Mouse (Mus musculus) testis, adult 2 months (tissue): Measurements from ENCODE around the gene Fpgs. TPM values are rescaled to one million over a fixed set of nuclear protein-coding genes. Genes with fewer than 3 reads are reported as not detected.

ENCODE experiments used
- H3K27ac ChIP-seq: fragments of 200-500 bp; 2 replicates; pipeline ENCODE4 v1.5.1; 2012; ENCODE audit warnings: low read depth, low read length; ENCODE audit not compliant: control insufficient read depth, insufficient read depth
- H3K27me3 ChIP-seq: fragments of 200-500 bp; 2 replicates; pipeline ENCODE4 v1.6.1; 2012; ENCODE audit warnings: mild to moderate bottlenecking, low read length, moderate library complexity; ENCODE audit not compliant: control insufficient read depth, insufficient read depth
- H3K36me3 ChIP-seq: fragments of 200-500 bp; 2 replicates; pipeline ENCODE4 v1.6.1; 2012; ENCODE audit warnings: mild to moderate bottlenecking, low read length; ENCODE audit not compliant: control insufficient read depth, insufficient read depth
- H3K4me1 ChIP-seq: fragments of 200-500 bp; 2 replicates; pipeline ENCODE4 v1.6.1; 2012; ENCODE audit warnings: low read length; ENCODE audit not compliant: control insufficient read depth, insufficient read depth
- H3K4me3 ChIP-seq: fragments of 200-500 bp; 2 replicates; pipeline ENCODE4 v1.5.1; 2012; ENCODE audit warnings: low read depth, mild to moderate bottlenecking, low read length, moderate library complexity, mixed read lengths; ENCODE audit not compliant: control insufficient read depth
- CTCF ChIP-seq: fragments of 200-500 bp; IDR thresholded peaks from 2 replicates; pipeline ENCODE4 v1.5.1; 2012; ENCODE audit warnings: low read depth, mild to moderate bottlenecking, inconsistent platforms, low read length, moderate library complexity; ENCODE audit not compliant: control insufficient read depth, insufficient read depth, insufficient replicate concordance
- POLR2A ChIP-seq: fragments of 200-500 bp; IDR thresholded peaks from 2 replicates; pipeline ENCODE4 v1.6.1; 2012; ENCODE audit warnings: low read depth, mild to moderate bottlenecking, inconsistent platforms, low read length, moderate library complexity; ENCODE audit not compliant: control insufficient read depth
- polyA plus RNA-seq: library from polyadenylated mRNA; depleted of rRNA; stranded (reverse); fragments of >200 nt; gene quantifications from 2 replicates; pipeline ENCODE4 v1.2.3, GENCODE M21; 2012

Gene Fpgs
- polyA plus RNA-seq, 1 experiment = 39.4 TPM

DNA sequence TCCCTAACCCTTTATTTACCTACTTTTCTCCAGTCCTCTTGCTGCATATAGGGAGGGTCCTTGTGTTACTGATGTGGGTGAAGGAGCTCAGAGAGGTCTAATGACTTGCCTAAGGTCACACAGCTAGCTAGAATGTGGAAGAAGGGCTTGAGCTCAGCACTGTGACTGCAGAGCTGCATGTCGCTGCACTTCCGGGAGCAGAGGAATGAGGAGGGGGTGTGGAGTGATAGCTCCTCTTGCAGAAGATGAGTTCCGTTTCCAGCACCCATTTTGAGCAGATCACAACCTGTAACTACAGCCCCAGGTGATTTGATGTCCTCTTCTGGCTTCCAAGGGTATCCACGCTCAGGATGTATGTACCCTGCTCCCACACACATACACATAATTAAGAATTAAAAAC is 20.2 kb upstream of the Fpgs start:
- no peak overlapping the region for H3K4me3 ChIP-seq
- no peaks in the 10 kb centered on the region for H3K36me3 ChIP-seq
- H3K4me1 ChIP-seq = peaks cover 6% of the 10 kb centered on the region
- TF ChIP-seq POLR2A (no peak), CTCF (no peak)
- no peaks in the 10 kb centered on the region for H3K27me3 ChIP-seq
- H3K27ac ChIP-seq = no peak overlapping the region

- H3K27me3 ChIP-seq = no peaks in the 10 kb centered on the region
- no peak overlapping the region for H3K4me3 ChIP-seq
- no peaks in the 10 kb centered on the region for H3K36me3 ChIP-seq
- TF ChIP-seq POLR2A (no peak), CTCF (no peak)
- H3K4me1 ChIP-seq = no peaks in the 10 kb centered on the region
- H3K27ac ChIP-seq = no peak overlapping the region
Measured at GRCm38 (mm10) chr2:32722581-32722980, 18.6 kb upstream of the Fpgs start.

- Histone ChIP-seq H3K4me3 (no peak overlapping the region), H3K27ac (no peak overlapping the region), H3K36me3 (no peaks in the 10 kb centered on the region), H3K4me1 (no peaks in the 10 kb centered on the region), H3K27me3 (no peaks in the 10 kb centered on the region)
- TF ChIP-seq CTCF = no peak
- no peak for TF ChIP-seq POLR2A
Measured at GRCm38 (mm10) chr2:32722046-32722445, 18.1 kb upstream of the Fpgs start.

DNA sequence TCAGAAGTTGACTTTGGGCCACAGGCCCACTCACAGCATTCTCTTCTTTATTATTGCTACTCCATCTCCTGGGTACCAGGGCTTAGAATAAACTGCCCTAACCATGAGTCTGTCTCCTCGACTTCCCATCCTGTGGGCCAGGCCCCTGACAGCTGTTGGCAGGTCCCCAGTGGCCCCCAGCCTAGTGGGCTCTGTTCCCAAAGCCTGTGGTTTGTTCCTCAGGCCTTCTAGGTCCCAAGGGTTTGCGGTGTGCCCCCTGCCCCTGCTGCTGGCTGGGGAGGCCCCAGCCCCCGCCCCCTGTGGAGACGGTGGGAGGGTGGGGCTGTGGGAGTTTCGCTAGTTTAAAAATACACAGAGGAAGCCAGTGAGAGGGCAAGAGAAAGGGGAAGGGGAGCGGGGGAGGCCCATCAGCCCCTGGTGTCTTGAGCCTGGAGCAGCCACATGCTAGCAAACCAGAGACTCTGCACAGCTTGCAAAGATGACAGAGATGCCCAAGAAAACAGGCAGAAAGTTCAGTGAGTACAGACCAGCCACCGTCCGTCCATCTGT is 16.8 kb upstream of the Fpgs start, which contains the start of gene Sh2d3c:
Gene Sh2d3c, plus strand, starts transcription at position 375 of the 549 bp plus-strand sequence.
- Histone ChIP-seq H3K36me3 (no peaks in the 10 kb centered on the region), H3K27ac (no peak within 1 kb of the TSS), H3K4me1 (no peaks in the 10 kb centered on the region), H3K27me3 (no peaks in the 10 kb centered on the region), H3K4me3 (no peak within 1 kb of the TSS)
- TF ChIP-seq CTCF (no peak), POLR2A (no peak)

DNA sequence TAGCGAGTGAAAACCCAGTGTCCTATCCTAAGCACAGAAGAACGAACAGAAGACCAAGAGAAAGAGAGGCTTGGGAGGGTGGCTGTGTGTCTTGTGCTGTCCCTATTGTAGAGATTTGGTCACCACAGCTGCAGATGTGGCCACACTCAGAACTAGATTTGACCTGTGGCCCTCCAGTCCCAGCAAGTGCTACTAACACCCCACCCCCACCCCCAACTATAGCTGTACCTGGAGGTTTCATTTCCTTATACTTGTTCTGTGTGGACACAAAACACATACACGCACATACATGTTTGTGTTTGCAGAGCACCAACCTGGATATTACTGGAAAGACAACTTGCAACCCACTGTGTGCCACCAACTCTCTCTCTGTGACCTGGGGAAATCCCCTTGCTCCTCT is 16.1 kb upstream of the Fpgs start:
- Histone ChIP-seq H3K36me3 (no peaks in the 10 kb centered on the region; the same call in 1 of the 2 replicates), H3K27me3 (no peaks in the 10 kb centered on the region), H3K4me1 (no peaks in the 10 kb centered on the region), H3K4me3 (no peak overlapping the region), H3K27ac (no peak overlapping the region)
- no peak for TF ChIP-seq POLR2A
- no peak for TF ChIP-seq CTCF

DNA sequence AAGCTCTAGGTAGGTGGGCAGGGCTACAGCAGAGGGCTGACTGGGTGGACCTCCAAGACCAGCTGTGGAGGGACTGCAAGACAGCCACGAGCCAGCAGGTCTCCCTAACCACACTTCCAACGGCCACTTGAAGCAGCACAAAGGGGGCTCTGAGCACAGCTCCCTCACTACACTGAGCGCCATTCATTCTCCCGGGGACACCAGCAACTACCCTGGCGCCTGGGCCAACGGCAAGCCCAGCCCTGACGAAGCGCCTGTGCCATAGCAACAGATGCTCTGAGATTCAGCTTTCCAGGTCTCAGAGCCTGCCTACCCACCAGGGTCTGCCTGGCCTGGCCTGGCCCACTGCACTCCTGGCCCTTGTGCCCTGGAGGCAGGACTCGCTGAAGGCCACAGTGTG is 14.8 kb upstream of the Fpgs start:
- Histone ChIP-seq H3K4me3 (no peak overlapping the region), H3K27ac (no peak overlapping the region), H3K4me1 (peaks cover 9% of the 10 kb centered on the region), H3K27me3 (no peaks in the 10 kb centered on the region), H3K36me3 (no peaks in the 10 kb centered on the region; the same call in 1 of the 2 replicates)
- no peak for TF ChIP-seq CTCF
- TF ChIP-seq POLR2A = no peak

- Histone ChIP-seq H3K4me1 (peaks cover 19% of the 10 kb centered on the region), H3K36me3 (peaks cover 2% of the 10 kb centered on the region; the same call in 1 of the 2 replicates), H3K27ac (no peak overlapping the region; the same call in none of the 2 replicates), H3K27me3 (no peaks in the 10 kb centered on the region), H3K4me3 (peak overlapping the region; percentile 89)
- TF ChIP-seq POLR2A (no peak), CTCF (no peak)
Measured at GRCm38 (mm10) chr2:32714987-32715425, 11.1 kb upstream of the Fpgs start.
